Mouse (Mus musculus): ENCODE measurements around the gene Rpe. TPM values are rescaled to one million over a fixed set of nuclear protein-coding genes. Genes with fewer than 3 reads are reported as not detected.
"Not testable (repeated sequence)": the region's sequence is repeated elsewhere in the genome, so short reads cannot be mapped to it uniquely, and the experiment has no call there.

Rpe gene
- 29.7 and 31.4 TPM in 2 replicates for total RNA-seq (2017)

DNA sequence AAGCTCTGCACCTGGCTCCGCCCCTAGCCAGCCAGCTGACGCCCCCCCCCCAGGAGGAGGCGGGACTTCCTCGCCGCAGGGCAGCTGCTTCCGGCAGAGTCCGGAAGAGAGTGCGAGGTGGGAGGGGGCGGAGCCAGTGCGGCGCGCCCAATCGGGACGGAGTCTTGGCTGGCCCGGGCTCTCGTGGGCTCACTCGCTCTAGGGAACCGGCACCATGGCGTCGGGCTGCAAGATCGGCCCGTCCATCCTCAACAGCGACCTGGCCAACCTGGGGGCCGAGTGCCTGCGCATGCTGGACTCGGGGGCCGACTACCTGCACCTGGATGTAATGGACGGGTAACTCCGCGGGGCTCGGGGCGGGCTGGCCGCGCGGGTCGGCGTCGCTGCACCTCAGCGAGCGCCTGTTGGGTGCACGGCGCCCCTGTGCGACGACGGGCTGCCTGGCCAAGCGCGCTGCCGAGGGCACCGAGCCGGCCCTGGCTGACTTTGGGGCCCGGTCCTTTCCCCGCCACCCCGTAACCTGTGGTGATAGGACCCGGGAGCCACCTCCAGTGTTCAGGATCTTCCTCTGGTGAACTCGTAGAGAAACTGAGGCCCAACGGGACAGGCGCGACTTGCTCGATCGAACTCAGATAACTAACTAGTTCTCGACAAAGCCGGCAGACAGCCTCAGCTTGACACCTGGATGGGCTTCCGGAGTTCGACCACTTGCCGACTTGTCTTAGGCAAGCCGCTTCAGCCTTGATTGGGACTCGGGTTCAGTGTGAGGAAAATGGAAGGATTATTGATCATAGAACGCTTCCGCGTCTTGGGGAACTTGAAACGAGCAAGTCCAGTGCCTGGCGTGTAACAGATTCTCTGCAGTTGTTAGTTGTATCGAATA lies at the start of gene Rpe:
Rpe (plus strand) TSS at position 139 of the 883 bp plus-strand sequence.
- ATAC-seq (ENCODE audit: extremely low read depth, insufficient number of reproducible peaks, low FRiP score, poor library complexity, severe bottlenecking) = peak; percentile 100

DNA sequence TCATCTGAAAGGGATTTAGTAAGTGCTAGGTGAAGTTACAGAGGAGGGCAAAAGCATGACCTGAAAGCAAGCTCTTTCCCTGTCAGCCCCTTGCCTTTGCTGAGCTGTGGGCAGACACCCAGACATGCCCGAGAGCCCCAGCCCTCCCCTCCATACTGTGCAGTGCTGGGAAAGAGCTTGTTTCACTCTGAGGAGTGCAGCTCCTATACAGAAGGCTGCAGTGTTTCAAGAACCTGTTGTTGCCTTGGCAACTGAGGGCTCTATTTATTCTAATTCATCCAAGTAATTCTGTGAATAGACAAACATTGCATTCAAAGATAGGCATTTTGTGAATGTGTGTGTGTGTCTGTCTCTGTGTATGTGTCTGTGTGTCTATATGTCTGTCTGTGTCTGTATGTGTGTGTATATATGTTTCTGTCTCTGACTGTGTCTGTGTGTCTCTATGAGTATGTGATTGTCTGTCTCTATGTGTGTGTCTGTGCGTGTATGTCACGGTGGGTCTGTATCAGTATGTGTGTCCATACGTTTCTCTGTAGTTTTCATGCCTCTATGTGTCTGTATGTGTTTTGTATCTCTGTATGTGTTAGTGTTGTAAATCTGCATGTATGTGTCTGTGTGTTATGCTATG lies 45.4 kb upstream of the Rpe start:
- ATAC-seq (ENCODE audit: extremely low read depth, insufficient number of reproducible peaks, low FRiP score, poor library complexity, severe bottlenecking) = no peak

DNA sequence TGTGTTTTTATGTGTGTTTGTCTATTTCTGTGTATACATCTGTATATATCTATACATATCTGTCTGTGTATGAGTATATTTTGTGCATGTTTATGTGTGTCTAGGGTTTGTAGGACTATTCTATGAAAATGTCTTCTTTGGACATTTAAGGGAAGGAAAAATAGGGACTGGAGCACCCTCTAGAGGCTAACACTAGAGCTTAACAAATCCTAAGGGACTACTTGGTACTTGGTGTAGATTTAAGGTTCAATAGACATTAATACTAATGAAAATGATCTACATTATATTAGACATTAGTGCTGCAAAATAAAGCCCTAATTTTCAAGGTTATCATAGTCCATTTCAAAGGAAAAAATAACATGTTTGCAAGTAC lies 44.9 kb upstream of the Rpe start:
- ATAC-seq (ENCODE audit: extremely low read depth, insufficient number of reproducible peaks, low FRiP score, poor library complexity, severe bottlenecking) = no peak

DNA sequence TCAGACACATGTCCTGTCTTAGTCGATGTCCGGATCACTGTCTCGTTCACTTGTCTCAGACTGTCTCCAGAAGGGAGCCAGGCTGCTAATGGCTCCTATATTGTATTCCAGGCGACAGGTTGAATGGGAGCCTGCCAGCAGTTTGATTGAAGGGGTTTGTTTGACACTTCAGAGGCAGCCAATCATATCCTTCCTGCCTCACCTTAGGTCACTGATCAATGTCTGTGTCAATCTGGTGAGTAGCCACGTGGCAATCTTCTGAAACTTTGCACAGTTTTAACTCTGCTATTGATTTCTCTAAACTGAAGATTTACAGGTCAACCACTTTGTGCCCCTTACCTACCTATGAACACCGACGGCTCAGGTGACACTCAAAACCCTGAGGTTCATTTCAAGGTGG lies 29.2 kb upstream of the Rpe start:
- no peak for ATAC-seq (ENCODE audit: extremely low read depth, insufficient number of reproducible peaks, low FRiP score, poor library complexity, severe bottlenecking)

DNA sequence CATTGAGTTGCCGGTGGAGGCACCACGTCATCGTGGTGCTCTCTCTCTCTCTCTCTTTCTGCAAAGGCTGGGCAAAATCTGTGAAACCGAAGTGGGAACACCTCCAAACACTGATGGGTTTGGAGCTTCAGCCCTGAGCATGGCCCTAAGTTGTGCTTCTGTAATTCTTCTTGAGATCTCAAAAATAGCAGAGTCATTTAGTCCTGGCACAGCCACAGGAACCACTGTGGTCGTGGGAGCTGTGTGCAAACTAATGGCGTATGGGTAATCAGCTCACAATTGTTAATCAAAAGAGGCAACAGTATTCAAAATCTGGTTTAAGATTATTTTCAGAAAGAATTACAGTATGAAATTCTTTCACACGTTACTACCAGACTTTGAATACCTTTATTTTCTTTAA lies 27.8 kb upstream of the Rpe start:
- ATAC-seq (ENCODE audit: extremely low read depth, insufficient number of reproducible peaks, low FRiP score, poor library complexity, severe bottlenecking) = no peak

DNA sequence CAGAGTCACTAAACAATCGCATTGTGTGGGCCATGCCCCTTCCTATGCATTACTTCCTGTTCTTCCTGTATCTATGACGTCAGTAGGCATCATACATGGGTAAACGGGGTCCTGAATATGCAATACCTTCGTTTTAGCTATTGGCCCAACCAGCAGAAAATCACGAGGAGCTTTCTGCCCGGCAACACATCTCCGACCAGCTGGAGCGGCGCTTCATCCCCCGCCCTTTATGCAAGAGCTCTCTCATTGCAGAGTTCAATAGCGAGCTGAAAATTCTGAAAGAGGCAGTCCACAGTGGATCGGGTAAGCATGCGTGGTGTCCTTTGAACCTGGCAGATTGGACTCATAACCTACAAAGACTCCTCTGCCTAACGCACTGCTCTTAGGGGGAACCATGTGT lies 22.7 kb upstream of the Rpe start:
- no peak for ATAC-seq (ENCODE audit: extremely low read depth, insufficient number of reproducible peaks, low FRiP score, poor library complexity, severe bottlenecking)

DNA sequence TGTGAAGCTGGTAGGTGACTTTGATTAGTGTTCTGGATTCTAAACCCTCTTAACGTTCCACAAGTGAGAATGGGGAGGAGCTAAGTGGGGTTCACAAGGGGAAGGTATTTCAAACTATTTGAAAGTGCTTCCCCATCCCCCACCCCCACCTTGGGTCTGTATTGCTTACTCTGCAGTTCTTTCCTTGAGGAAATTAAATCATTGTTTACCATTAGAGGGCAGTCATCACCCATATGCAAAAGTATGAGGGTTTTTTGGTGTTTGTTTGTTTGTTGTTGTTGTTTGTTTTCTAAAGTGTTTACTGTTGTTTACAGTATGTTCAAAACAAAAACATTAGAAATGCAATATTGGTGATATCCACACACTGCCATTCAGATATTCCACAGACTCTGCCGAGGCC lies 22.0 kb upstream of the Rpe start:
- no peak for ATAC-seq (ENCODE audit: extremely low read depth, insufficient number of reproducible peaks, low FRiP score, poor library complexity, severe bottlenecking)

DNA sequence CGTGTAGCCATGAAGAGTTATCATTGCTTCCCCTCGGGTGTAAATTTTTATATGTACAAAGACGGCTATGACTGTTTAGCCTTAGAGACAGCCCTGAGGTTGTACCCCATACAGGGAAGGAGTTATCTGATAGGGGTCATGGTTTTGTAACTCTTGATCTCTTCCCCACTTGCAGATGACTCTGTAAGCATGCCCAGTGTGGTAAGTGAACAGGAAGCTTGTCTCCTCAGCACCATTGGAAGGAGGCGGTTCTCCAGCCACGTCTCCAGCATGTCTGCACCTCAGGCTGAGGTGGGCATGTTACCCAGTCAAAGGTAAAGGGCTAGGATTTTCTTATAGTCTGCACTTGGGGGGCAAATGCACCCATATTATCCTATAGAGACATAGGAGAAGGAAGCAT lies 17.7 kb upstream of the Rpe start:
- no peak for ATAC-seq (ENCODE audit: extremely low read depth, insufficient number of reproducible peaks, low FRiP score, poor library complexity, severe bottlenecking)

DNA sequence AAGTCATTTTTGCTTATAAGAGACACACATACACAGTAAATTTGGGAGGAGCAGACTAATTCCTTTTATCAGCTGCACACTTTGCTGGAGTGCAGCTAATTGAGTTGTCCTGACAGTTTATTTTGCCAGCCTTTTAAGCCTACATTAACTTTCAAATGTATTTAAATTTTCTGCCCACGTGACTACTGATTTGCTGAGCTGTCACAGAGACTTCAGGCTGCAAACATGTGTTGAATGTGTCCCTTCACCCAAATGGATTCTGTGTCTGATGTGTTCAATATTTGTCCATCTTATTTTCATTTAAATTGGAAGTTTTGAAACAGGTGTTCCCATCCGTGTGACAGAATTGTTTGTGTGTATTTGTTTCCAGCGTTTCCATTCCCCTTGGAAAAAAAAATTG lies 8.9 kb upstream of the Rpe start:
- no peak for ATAC-seq (ENCODE audit: extremely low read depth, insufficient number of reproducible peaks, low FRiP score, poor library complexity, severe bottlenecking)

DNA sequence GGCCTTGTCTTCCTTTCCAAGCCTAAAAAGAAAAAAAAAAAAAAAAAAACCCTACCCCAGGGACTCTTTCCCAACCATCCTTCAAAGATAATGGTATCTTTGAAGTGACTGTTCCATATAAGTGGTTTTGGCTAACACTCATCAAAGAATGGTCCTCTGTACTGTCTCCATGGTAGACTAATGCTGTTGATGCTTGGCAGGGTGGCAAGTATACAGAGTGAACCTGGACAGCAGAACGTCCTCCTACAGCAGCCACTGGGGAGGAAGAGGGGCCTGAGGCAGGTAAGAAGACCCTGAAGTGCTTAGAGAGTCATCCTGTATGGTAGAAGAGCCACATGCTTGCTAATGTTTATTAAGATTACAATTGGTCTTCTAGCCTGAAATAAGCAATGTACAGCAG lies 8.3 kb upstream of the Rpe start:
- no peak for ATAC-seq (ENCODE audit: extremely low read depth, insufficient number of reproducible peaks, low FRiP score, poor library complexity, severe bottlenecking)

DNA sequence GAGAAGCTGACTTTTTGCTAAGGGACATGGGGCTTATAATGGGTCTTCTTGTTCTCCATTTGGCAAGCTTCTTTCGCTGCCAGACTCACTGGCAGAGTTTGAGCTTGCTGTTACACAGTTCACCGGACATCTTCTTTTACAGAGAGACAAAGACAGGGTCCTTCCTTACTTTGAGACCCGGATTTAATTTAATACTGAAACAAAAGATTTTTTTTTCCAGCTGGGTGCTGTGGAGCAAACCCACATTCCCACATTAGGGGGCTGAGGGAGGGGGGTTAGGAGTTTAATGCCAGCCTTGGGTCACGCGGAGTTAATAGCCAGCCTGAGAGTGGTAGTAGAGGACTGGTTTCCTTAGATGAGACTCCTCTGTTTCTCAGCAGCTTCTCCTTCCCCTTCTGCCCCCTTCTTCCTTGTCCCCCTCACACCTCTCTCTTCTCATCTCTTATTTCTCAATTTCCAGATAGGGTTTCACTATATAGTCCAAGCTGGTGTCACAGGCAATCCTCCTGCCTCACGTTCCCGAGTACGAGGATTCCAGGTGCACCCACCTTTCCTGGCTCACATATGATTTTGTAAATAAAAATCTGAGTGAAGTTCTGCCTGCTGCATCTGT lies 7.7 kb upstream of the Rpe start:
- no peak for ATAC-seq (ENCODE audit: extremely low read depth, insufficient number of reproducible peaks, low FRiP score, poor library complexity, severe bottlenecking)

DNA sequence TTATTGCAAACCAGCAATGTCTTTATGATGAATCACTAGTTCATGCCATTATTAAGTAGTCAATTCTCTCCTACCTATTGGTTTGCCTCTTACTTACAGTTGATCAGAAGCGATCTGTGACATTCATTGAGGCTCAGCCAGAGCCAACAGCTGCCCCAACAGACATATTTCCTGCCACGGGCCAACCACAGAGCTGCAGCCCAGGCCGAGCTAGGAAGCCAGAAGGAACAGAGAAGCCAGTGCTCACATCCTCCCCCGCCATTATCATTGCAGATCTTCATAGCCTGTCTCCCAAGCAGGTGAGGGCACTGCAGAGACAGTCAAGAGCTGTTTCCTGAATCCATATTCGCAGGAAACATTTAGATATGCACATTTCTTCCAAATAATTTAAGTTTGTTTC lies 6.4 kb upstream of the Rpe start:
- ATAC-seq (ENCODE audit: extremely low read depth, insufficient number of reproducible peaks, low FRiP score, poor library complexity, severe bottlenecking) = 0 out of 2 replicates have a peak, but pooled peaks have one; percentile 9

DNA sequence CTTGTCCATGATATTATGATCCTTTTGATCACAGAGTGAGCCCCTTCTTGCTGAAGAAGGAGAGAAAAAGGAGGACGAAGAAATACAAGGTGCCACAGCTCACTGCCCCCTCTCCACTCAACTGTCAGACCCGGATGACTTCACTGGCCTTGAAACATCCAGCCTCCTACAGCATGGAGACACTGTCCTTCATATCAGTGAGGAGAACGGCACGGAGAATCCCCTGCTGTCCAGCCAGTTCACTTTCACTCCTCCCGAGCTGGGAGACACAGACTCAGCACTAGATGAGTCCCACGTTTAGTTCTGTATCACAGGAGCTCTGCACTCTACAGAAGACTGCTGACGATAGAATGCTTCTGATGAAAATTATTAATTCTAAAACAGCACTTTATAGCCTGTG lies 5.3 kb upstream of the Rpe start:
- no peak for ATAC-seq (ENCODE audit: extremely low read depth, insufficient number of reproducible peaks, low FRiP score, poor library complexity, severe bottlenecking)

DNA sequence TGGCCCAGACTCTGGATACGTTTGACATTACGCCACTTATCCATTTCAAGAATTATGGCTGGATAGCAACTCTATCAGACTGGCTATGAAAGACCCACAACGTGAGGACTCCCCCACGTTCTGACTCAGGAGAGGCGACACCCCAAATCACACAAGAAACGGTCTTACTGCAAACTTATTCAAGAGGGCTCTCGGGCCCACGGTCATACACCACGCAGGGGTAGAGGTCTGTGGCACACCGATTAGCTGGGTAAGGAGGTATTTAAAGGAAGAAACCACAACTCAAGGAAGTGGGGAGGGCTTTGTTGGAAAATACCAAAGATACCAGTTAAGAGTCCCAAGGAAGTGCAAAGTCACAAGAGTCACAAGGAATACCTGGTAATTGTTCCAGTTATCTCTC lies 1.0 kb upstream of the Rpe start:
- not testable (repeated sequence) for ATAC-seq (ENCODE audit: extremely low read depth, insufficient number of reproducible peaks, low FRiP score, poor library complexity, severe bottlenecking)

DNA sequence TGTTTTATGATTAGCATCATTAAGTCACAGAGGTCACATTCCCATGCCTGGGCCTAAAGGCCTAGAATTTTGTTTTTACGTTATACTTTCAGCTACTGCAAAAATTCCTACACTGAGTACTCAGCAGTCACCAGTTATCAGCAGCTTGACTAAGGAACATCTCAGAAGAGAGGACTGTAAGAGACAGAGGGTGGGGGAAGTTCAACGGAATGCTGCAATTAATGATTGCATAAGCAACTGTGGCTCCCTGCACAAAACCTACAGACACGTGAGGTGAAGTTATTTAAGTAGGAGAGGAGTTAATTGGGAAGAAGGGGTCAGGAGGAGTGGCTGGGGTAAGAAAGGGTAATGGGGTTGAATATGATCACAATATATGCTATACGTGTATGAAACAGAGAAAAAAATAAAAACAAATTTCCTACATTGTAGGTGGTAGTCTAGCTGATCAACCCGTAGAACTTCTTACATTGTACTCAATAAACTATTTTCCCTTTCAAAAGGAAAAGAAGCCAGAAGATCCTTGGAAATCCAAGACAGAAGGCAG lies 410 bp upstream of the Rpe start:
- ATAC-seq (ENCODE audit: extremely low read depth, insufficient number of reproducible peaks, low FRiP score, poor library complexity, severe bottlenecking) = no peak

DNA sequence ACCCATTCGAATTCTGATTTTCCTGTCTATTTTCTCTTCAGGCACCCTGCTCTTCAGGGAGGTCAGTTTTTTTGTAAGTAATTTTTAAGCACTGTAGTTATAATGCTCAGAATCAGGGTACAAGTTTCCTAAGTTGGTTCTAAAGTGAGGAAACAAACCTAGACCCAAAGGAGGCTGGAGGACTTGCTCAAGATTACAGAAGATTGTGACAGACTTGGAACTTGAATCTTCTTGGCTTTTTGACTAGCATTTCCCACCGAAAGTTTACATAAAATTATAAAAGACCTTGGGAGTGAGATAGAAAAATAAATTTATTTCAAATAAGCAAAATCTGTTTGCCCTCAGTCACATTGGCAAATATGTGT lies 927 bp downstream of the Rpe start:
- ATAC-seq (ENCODE audit: extremely low read depth, insufficient number of reproducible peaks, low FRiP score, poor library complexity, severe bottlenecking) = no peak

DNA sequence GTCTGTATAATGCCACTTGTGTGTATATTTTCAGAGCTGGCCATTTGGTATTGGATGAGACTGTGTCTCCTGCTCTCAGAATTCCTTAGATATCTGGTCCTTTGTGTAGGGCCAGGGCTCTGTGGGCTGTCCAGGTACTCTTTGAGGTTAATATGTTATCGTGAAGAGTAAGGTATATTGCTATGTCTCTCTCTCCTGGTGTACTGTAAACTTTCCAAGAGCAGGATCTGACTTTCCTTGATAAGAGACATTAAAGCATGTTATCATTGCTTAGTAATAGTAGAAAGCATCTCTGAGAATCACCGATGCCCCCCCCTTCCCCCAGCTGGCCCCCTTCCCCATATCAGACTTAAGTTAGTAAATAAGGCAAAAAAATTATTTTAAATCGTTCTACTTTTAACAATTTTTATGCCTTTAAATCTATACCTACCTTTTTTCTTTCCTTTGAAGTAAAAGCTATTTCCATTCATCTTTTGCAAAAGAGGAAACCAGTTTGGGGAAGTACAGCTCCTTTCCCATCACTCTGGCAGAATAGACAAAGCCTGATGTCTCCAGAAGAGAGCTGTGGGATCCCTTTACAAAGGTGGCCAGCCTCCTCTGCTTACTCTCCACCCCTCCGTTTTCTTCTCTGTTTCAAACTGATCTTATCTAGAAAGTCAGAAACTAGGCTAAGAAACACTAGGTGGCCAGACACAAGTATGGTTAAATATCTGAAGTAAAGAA lies 2.2 kb downstream of the Rpe start:
- ATAC-seq (ENCODE audit: extremely low read depth, insufficient number of reproducible peaks, low FRiP score, poor library complexity, severe bottlenecking) = no peak

DNA sequence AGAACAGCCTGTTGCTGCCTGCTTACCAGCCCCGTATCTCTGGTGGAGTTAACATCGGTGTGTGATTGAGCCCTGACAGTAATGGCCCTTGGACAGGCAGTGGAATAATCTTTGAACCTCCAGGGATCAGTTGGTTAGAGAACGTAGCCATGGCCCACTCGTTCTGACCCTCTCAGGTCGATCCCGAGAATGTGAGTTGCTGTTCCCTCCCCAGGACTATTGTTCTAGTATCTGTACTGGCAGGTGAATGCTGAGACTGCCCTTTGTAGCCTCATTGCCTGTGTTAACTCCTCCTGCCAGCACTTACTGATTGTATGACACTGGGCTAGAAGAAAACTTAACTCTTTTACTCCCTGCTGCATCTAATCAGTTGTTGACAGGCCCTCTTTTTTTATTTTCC lies 3.9 kb downstream of the Rpe start:
- ATAC-seq (ENCODE audit: extremely low read depth, insufficient number of reproducible peaks, low FRiP score, poor library complexity, severe bottlenecking) = no peak

DNA sequence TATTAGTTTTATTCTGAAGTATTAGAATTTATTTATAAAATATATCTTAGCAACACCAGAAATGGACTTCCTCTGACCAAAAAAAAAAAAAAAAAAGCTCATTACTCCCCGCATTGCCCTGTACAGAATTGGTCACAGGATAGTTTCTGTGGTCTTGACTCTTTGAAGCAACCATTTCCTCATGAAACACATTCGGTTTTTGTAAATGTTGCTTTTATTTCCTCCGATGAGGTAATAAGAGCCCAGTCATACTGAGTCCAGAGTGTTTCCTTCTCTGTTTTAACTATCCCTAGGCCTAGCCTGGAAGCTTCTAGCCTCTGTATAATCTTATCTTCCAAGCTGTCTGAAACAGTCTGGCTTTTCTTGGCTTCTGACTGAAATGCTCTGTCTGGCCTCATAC lies 12.2 kb downstream of the Rpe start:
- ATAC-seq (ENCODE audit: extremely low read depth, insufficient number of reproducible peaks, low FRiP score, poor library complexity, severe bottlenecking) = no peak

Data from neutrophil, adult 5-6 weeks (primary cell).